ENCODE assay signal across 25 mouse cellular contexts in genomic region chr11:106926732-106927131, GRCm38 (mm10). TPM values are rescaled to one million over a fixed set of nuclear protein-coding genes. Genes with fewer than 3 reads are reported as not detected.
DNase-seq lines count a peak whose midpoint lies in the region; ATAC-seq and TF ChIP-seq lines count a peak whose summit lies in the region.
"Had no signal": no experiment of that assay in that cellular context is flagged by ENCODE, and none has a peak within 500 bp of the region (broad histone marks: within the 10 kb centered on the region; RNA-seq: fewer than 3 reads in every experiment).

No protein-coding gene starts in this region.

- DNase-seq in kidney, adult 2 months: peak; percentile 58
- peak; percentile 20 to 31 for DNase-seq in kidney, postnatal 36 days
- DNase-seq in kidney, postnatal 25 days: no peak
- DNase-seq: adrenal gland, adult 8-10 months; adrenal gland, postnatal 25 days; cerebellum, adult 11-12 months; cerebellum, adult 8-10 months; cerebellum, postnatal 10 days; cerebellum, postnatal 36 days; embryo, embryonic 11 days; gastrocnemius, postnatal 25 days; heart, adult 2 months had no signal

- H3K27ac ChIP-seq in kidney, adult 2 months (ENCODE audit: insufficient read depth, low read depth, low read length): peak overlapping the region; percentile 53; the same call in 1 of the 2 replicates
- H3K27ac ChIP-seq in kidney, embryonic 15.5 days: no peak overlapping the region
- no peak overlapping the region for H3K27ac ChIP-seq in midbrain, embryonic 13.5 days
- H3K27ac ChIP-seq: embryonic facial prominence, embryonic 10.5 days; embryonic facial prominence, embryonic 13.5 days; forebrain, embryonic 12.5 days; forebrain, embryonic 15.5 days; heart, adult 2 months; heart, embryonic 10.5 days; hindbrain, embryonic 12.5 days; hindbrain, embryonic 15.5 days had no signal

- no peak for TF ChIP-seq CTCF in kidney, adult 2 months (conservative IDR thresholded peaks at IDR 0.05; ENCODE audit: insufficient read depth, insufficient read length, low read depth, low read length)

- WGBS in kidney, adult 2 months: 60% methylated on average over 4 of the region's 4 CpGs
- WGBS in kidney, embryonic 15.5 days: 78% methylated on average over 4 of the region's 4 CpGs
- 78% methylated on average over 4 of the region's 4 CpGs for WGBS in midbrain, embryonic 13.5 days

- H3K27me3 ChIP-seq in kidney, adult 2 months (replicated peaks; ENCODE audit: control insufficient read depth, insufficient read depth, low read length): no peaks in the 10 kb centered on the region
- H3K27me3 ChIP-seq in kidney, embryonic 15.5 days: no peaks in the 10 kb centered on the region
- H3K27me3 ChIP-seq in midbrain, embryonic 13.5 days: no peaks in the 10 kb centered on the region
- H3K27me3 ChIP-seq: embryonic facial prominence, embryonic 13.5 days; forebrain, embryonic 12.5 days; forebrain, embryonic 15.5 days; hindbrain, embryonic 12.5 days; hindbrain, embryonic 15.5 days had no signal

- H3K4me2 ChIP-seq in kidney, embryonic 15.5 days: no peak overlapping the region
- no peak overlapping the region for H3K4me2 ChIP-seq in midbrain, embryonic 13.5 days (replicated peaks)
- H3K4me2 ChIP-seq: embryonic facial prominence, embryonic 13.5 days; forebrain, embryonic 12.5 days; forebrain, embryonic 15.5 days; hindbrain, embryonic 12.5 days; hindbrain, embryonic 15.5 days had no signal

- no peak for ATAC-seq in kidney, embryonic 15.5 days (replicated peaks; ENCODE audit: low FRiP score)
- peak; percentile 55; the same call in 1 of the 2 replicates for ATAC-seq in megakaryocyte-erythroid progenitor cell, adult 5-6 weeks (replicated peaks; ENCODE audit: low FRiP score, low TSS enrichment, poor library complexity, severe bottlenecking)
- ATAC-seq in midbrain, embryonic 13.5 days: no peak
- ATAC-seq: activated CD4-positive, CD25-positive, alpha-beta regulatory T cell, adult 4 months; CD4-positive, CD25-positive, alpha-beta regulatory T cell, adult 4 months; forebrain, embryonic 15.5 days had no signal

- H3K36me3 ChIP-seq in kidney, adult 2 months (ENCODE audit: control insufficient read depth, insufficient read depth, low read length): no peaks in the 10 kb centered on the region
- no peaks in the 10 kb centered on the region for H3K36me3 ChIP-seq in kidney, embryonic 15.5 days
- H3K36me3 ChIP-seq in midbrain, embryonic 13.5 days: no peaks in the 10 kb centered on the region
- H3K36me3 ChIP-seq: embryonic facial prominence, embryonic 10.5 days; embryonic facial prominence, embryonic 13.5 days; forebrain, embryonic 12.5 days; forebrain, embryonic 15.5 days; heart, embryonic 10.5 days; hindbrain, embryonic 12.5 days; hindbrain, embryonic 15.5 days had no signal

- H3K9ac ChIP-seq in kidney, embryonic 15.5 days: no peak overlapping the region
- no peak overlapping the region for H3K9ac ChIP-seq in midbrain, embryonic 13.5 days (replicated peaks)
- H3K9ac ChIP-seq: embryonic facial prominence, embryonic 13.5 days; forebrain, embryonic 12.5 days; forebrain, embryonic 15.5 days; hindbrain, embryonic 12.5 days; hindbrain, embryonic 15.5 days had no signal

- H3K4me3 ChIP-seq in kidney, adult 2 months (ENCODE audit: insufficient read depth, low read depth, low read length): no peak overlapping the region
- H3K4me3 ChIP-seq in kidney, embryonic 15.5 days (replicated peaks): no peak overlapping the region
- no peak overlapping the region for H3K4me3 ChIP-seq in midbrain, embryonic 13.5 days (replicated peaks)
- H3K4me3 ChIP-seq: embryonic facial prominence, embryonic 10.5 days; embryonic facial prominence, embryonic 13.5 days; erythroblast, embryonic 14.5 days; forebrain, embryonic 12.5 days; forebrain, embryonic 15.5 days; heart, adult 2 months; heart, embryonic 10.5 days; hindbrain, embryonic 12.5 days; hindbrain, embryonic 15.5 days had no signal

- H3K4me1 ChIP-seq in kidney, adult 2 months (ENCODE audit: control insufficient read depth, insufficient read depth, low read length): peaks cover 5% of the 10 kb centered on the region
- H3K4me1 ChIP-seq in kidney, embryonic 15.5 days: 0 out of 2 replicates have a peak, but pooled peaks cover 2% of the 10 kb centered on the region
- no peaks in the 10 kb centered on the region for H3K4me1 ChIP-seq in midbrain, embryonic 13.5 days (replicated peaks)
- H3K4me1 ChIP-seq: embryonic facial prominence, embryonic 10.5 days; forebrain, embryonic 12.5 days; forebrain, embryonic 15.5 days; heart, embryonic 10.5 days; hindbrain, embryonic 12.5 days; hindbrain, embryonic 15.5 days had no signal

- H3K9me3 ChIP-seq in kidney, embryonic 15.5 days (replicated peaks): no peaks in the 10 kb centered on the region
- H3K9me3 ChIP-seq in midbrain, embryonic 13.5 days: no peaks in the 10 kb centered on the region
- H3K9me3 ChIP-seq: embryonic facial prominence, embryonic 13.5 days; forebrain, embryonic 15.5 days; heart, embryonic 10.5 days; hindbrain, embryonic 12.5 days; hindbrain, embryonic 15.5 days had no signal

- no peak for TF ChIP-seq POLR2A in kidney, adult 2 months (IDR thresholded peaks at IDR 0.05; ENCODE audit: low read depth, low read length)

RNA-seq across cellular contexts. Expression of gene Smurf2, which starts 6.2 kb away (rescaled TPM):
- 12.1 and 14.7 TPM in 2 replicates for polyA plus RNA-seq in kidney, adult 2 months (2012; rRNA removed)
- polyA plus RNA-seq in kidney, embryonic 15.5 days (2015; fragmentation: Nextera tagmentation; extraction: Ambion mirVana): 12.8 and 13.7 TPM in 2 replicates
- total RNA-seq in megakaryocyte-erythroid progenitor cell, adult 5-6 weeks (2014; fragmentation: Nextera tagmentation): 12.0 and 13.1 TPM in 2 replicates
- total RNA-seq in megakaryocyte-erythroid progenitor cell, adult 5-6 weeks (2017): 22.0 and 24.5 TPM in 2 replicates
- 16.5 and 17.4 TPM in 2 replicates for polyA plus RNA-seq in midbrain, embryonic 13.5 days (2015; fragmentation: Nextera tagmentation; extraction: Ambion mirVana)

Comparison
In these comparisons a context has a peak if more than half of its experiments do, and no peak if none do; other contexts are left out.
1. DNase-seq: peak in kidney, adult 2 months (single experiment) and kidney, postnatal 36 days (2 of 2); none in kidney, postnatal 25 days (0 of 2).